Mouse (Mus musculus) hindbrain, embryonic 11.5 days (tissue): ENCODE results near the gene Ugt1a1. TPM values are rescaled to one million over a fixed set of nuclear protein-coding genes. Genes with fewer than 3 reads are reported as not detected.

Experiments
- ATAC-seq: fragments of 200-750 bp; cut with Nextera tagmentation; 2 replicates; pipeline ENCODE4 v1.8.0; 2017; ENCODE audit warnings: mild to moderate bottlenecking, moderate TSS enrichment, moderate library complexity; ENCODE audit not compliant: low FRiP score
- DNase-seq: peaks from one replicate; pipeline ENCODE4 v3.0.0-alpha.2; 2015; ENCODE audit warnings: low spot score
- H3K27ac ChIP-seq: fragments of 300-500 bp; sonication (generic); 2 replicates; pipeline ENCODE4 v1.5.1; 2014; ENCODE audit warnings: mild to moderate bottlenecking, low read depth, low read length
- H3K27me3 ChIP-seq: fragments of 300-500 bp; sonication (generic); 2 replicates; pipeline ENCODE4 v1.6.1; 2014; ENCODE audit warnings: mild to moderate bottlenecking, low read length, moderate library complexity, mixed read lengths; ENCODE audit not compliant: control insufficient read depth, insufficient read depth
- H3K36me3 ChIP-seq: fragments of 300-500 bp; sonication (generic); 2 replicates; pipeline ENCODE4 v1.6.1; 2014; ENCODE audit warnings: mild to moderate bottlenecking, low read length, moderate library complexity, mixed read lengths; ENCODE audit not compliant: control insufficient read depth, insufficient read depth
- H3K4me1 ChIP-seq: fragments of 300-500 bp; sonication (generic); replicated peaks from 2 replicates; pipeline ENCODE4 v1.6.1; 2014; ENCODE audit warnings: low read length, mixed read lengths; ENCODE audit not compliant: control insufficient read depth, insufficient read depth
- H3K4me2 ChIP-seq: fragments of 300-500 bp; sonication (generic); replicated peaks from 2 replicates; pipeline ENCODE4 v1.6.1; 2014; ENCODE audit warnings: mild to moderate bottlenecking, low read depth, low read length
- H3K4me3 ChIP-seq: fragments of 300-500 bp; sonication (generic); 2 replicates; pipeline ENCODE4 v1.5.1; 2014; ENCODE audit warnings: low read depth, low read length
- H3K9ac ChIP-seq: fragments of 300-500 bp; sonication (generic); 2 replicates; pipeline ENCODE4 v1.6.1; 2014; ENCODE audit warnings: low read depth, low read length
- H3K9me3 ChIP-seq: fragments of 300-500 bp; sonication (generic); 2 replicates; pipeline ENCODE4 v1.6.1; 2016; ENCODE audit warnings: low read length; ENCODE audit not compliant: control insufficient read depth
- WGBS: fragments of 180-500 bp; shearing (Covaris S2); extraction: QIAGEN DNeasy Blood & Tissue Kit; methylation state at CpG from one replicate; pipeline ENCODE4 v1.1.7; 2014; 5-methylcytosine and 5-hydroxymethylcytosine counted together
- polyA plus RNA-seq: library from polyadenylated mRNA; unstranded; fragments of >200 nt; fragmentation: Nextera tagmentation; extraction: Ambion mirVana; gene quantifications from 2 replicates; pipeline ENCODE4 v1.2.1, GENCODE M21; 2014

The Ugt1a1 gene
- polyA plus RNA-seq, 1 experiment from 2014 or later: not detected

GRCm38 (mm10) chr1:88246386-88246785 is 34.6 kb downstream of the Ugt1a1 start:
- DNase-seq (no peak), ATAC-seq (no peak)
- Histone ChIP-seq H3K9ac (no peak overlapping the region), H3K36me3 (no peaks in the 10 kb centered on the region), H3K4me3 (no peak overlapping the region), H3K27ac (no peak overlapping the region), H3K4me2 (no peak overlapping the region), H3K4me1 (no peaks in the 10 kb centered on the region), H3K27me3 (no peaks in the 10 kb centered on the region), H3K9me3 (peaks cover 90% of the 10 kb centered on the region)
- WGBS: 48% methylated on average over 6 of the region's 6 CpGs

GRCm38 (mm10) chr1:88247660-88248059 is 35.9 kb downstream of the Ugt1a1 start:
- Histone ChIP-seq H3K4me2 (no peak overlapping the region), H3K36me3 (no peaks in the 10 kb centered on the region), H3K4me3 (no peak overlapping the region), H3K27ac (no peak overlapping the region), H3K27me3 (no peaks in the 10 kb centered on the region), H3K4me1 (no peaks in the 10 kb centered on the region), H3K9me3 (peaks cover 92% of the 10 kb centered on the region), H3K9ac (no peak overlapping the region)
- 58% methylated on average over 2 of the region's 2 CpGs for whole genome bisulfite sequencing
- DNase-seq (no peak), ATAC-seq (no peak)

- no peaks in the 10 kb centered on the region for H3K4me1 ChIP-seq
- no peak overlapping the region for H3K4me3 ChIP-seq
- DNase-seq: no peak
- no peak overlapping the region for H3K9ac ChIP-seq
- ATAC-seq: no peak
- WGBS: 74% methylated on average over 4 of the region's 4 CpGs
- peaks cover 93% of the 10 kb centered on the region for H3K9me3 ChIP-seq
- no peak overlapping the region for H3K27ac ChIP-seq
- no peak overlapping the region for H3K4me2 ChIP-seq
- no peaks in the 10 kb centered on the region for H3K36me3 ChIP-seq
- H3K27me3 ChIP-seq: no peaks in the 10 kb centered on the region
Observed at GRCm38 (mm10) chr1:88248658-88249057, 36.9 kb downstream of the Ugt1a1 start.

GRCm38 (mm10) chr1:88249596-88249995 is 37.8 kb downstream of the Ugt1a1 start:
- no peak for DNase-seq
- H3K27ac ChIP-seq: no peak overlapping the region

GRCm38 (mm10) chr1:88250023-88250422 is 38.3 kb downstream of the Ugt1a1 start:
- no peak for DNase-seq
- Histone ChIP-seq H3K4me3 (no peak overlapping the region), H3K36me3 (no peaks in the 10 kb centered on the region), H3K4me2 (no peak overlapping the region), H3K9me3 (peaks cover 93% of the 10 kb centered on the region), H3K27ac (no peak overlapping the region), H3K9ac (no peak overlapping the region), H3K4me1 (no peaks in the 10 kb centered on the region), H3K27me3 (no peaks in the 10 kb centered on the region)
- WGBS: 80% methylated on average over 5 of the region's 5 CpGs
- no peak for ATAC-seq

More at GRCm38 (mm10) chr1:88249596-88249995, 37.8 kb downstream of the Ugt1a1 start:
- no peak for ATAC-seq
- Histone ChIP-seq H3K4me3 (no peak overlapping the region), H3K9me3 (peaks cover 93% of the 10 kb centered on the region), H3K36me3 (no peaks in the 10 kb centered on the region), H3K9ac (no peak overlapping the region), H3K4me1 (no peaks in the 10 kb centered on the region), H3K27me3 (no peaks in the 10 kb centered on the region), H3K4me2 (no peak overlapping the region)
- 82% methylated on average over 7 of the region's 7 CpGs for WGBS

- Histone ChIP-seq H3K36me3 (peaks cover 6% of the 10 kb centered on the region; the same call in 1 of the 2 replicates), H3K4me2 (no peak overlapping the region), H3K27me3 (no peaks in the 10 kb centered on the region), H3K27ac (no peak overlapping the region), H3K9me3 (peaks cover 93% of the 10 kb centered on the region), H3K4me3 (no peak overlapping the region), H3K9ac (no peak overlapping the region), H3K4me1 (no peaks in the 10 kb centered on the region)
- 78% methylated on average over 8 of the region's 8 CpGs for WGBS
- DNase-seq: no peak
- ATAC-seq: no peak
Observed at GRCm38 (mm10) chr1:88253106-88253505, 41.3 kb downstream of the Ugt1a1 start.

- Histone ChIP-seq H3K36me3 (peaks cover 6% of the 10 kb centered on the region; the same call in 1 of the 2 replicates), H3K9me3 (peaks cover 89% of the 10 kb centered on the region), H3K4me3 (no peak overlapping the region), H3K27me3 (no peaks in the 10 kb centered on the region), H3K4me1 (no peaks in the 10 kb centered on the region), H3K27ac (no peak overlapping the region), H3K4me2 (no peak overlapping the region), H3K9ac (no peak overlapping the region)
- no peak for DNase-seq
- ATAC-seq: no peak
- WGBS: 74% methylated on average over 6 of the region's 6 CpGs
Observed at GRCm38 (mm10) chr1:88253540-88253939, 41.8 kb downstream of the Ugt1a1 start.

GRCm38 (mm10) chr1:88254793-88255465 is 43.2 kb downstream of the Ugt1a1 start:
- no peak for DNase-seq
- WGBS: 87% methylated on average over 12 of the region's 12 CpGs
- H3K9ac ChIP-seq: no peak overlapping the region
- no peaks in the 10 kb centered on the region for H3K4me1 ChIP-seq
- H3K9me3 ChIP-seq: peaks cover 81% of the 10 kb centered on the region
- peaks cover 8% of the 10 kb centered on the region; the same call in 1 of the 2 replicates for H3K36me3 ChIP-seq
- H3K4me3 ChIP-seq: no peak overlapping the region
- H3K27me3 ChIP-seq: no peaks in the 10 kb centered on the region
- H3K4me2 ChIP-seq: no peak overlapping the region
- no peak overlapping the region for H3K27ac ChIP-seq
- ATAC-seq: no peak

- no peak overlapping the region for H3K27ac ChIP-seq
- no peak for ATAC-seq
Observed at GRCm38 (mm10) chr1:88255466-88255857, 43.7 kb downstream of the Ugt1a1 start.

More at GRCm38 (mm10) chr1:88255466-88255857, 43.7 kb downstream of the Ugt1a1 start:
- H3K4me3 ChIP-seq: no peak overlapping the region
- H3K9me3 ChIP-seq: peaks cover 77% of the 10 kb centered on the region
- no peaks in the 10 kb centered on the region for H3K27me3 ChIP-seq
- no peak overlapping the region for H3K4me2 ChIP-seq
- no peak overlapping the region for H3K9ac ChIP-seq
- H3K36me3 ChIP-seq: peaks cover 8% of the 10 kb centered on the region; the same call in 1 of the 2 replicates
- 57% methylated on average over 2 of the region's 2 CpGs for WGBS
- H3K4me1 ChIP-seq: no peaks in the 10 kb centered on the region
- no peak for DNase-seq
